Mouse (Mus musculus): ENCODE data around the gene Arg1.

Gene Arg1

DNA sequence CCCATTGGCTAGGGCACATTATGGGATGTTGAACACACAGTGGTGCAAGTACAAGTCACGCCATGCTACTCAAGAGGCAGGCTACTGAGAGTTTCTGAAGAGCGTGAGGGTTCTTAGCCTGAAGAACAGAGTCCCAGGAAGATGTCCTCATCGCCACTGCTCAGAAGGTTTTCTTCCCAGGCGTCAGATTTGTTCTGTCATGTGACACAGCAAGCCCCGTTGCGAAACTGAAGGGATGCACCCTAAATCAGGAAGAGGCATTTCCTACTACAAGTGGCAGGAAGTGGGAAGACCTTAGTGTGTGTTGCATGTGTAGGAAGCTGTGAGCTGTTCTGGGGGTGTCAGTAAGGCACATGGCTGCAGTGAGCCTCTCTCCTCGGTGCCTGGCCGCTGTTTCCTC, 16.1 kb downstream of the Arg1 start:
- DNase-seq: no peak

GRCm38 (mm10) chr10:24905627-24906026, 21.7 kb downstream of the Arg1 start:
- DNase-seq: no peak

- DNase-seq: peak; percentile 17 to 52
Observed at GRCm38 (mm10) chr10:24895927-24896326, 31.4 kb downstream of the Arg1 start.

- no peak for DNase-seq
Observed at GRCm38 (mm10) chr10:24888343-24888742, 38.9 kb downstream of the Arg1 start.

DNA sequence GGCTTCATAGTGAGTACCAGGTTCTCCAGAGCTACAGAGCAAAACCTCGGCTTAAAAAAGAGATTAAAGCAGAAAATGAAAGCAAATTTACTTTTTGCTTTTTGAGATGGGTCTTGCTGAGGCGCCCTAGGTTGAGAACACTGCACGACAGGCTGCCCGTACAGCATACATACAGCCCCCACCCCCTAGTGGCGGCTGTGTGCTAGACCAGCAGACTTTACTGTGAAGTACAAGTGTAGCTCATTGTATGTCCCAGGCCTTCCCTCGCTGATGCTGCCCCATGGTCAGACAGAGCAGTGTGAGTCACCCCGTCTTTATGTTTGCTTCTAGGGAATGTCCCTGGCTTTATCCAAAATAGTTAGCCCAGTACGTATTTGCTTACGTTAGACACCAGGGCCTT, 41.3 kb downstream of the Arg1 start:
- DNase-seq: peak in 1 of 2 experiments; percentile 6

GRCm38 (mm10) chr10:24873624-24874023, 53.7 kb downstream of the Arg1 start:
- peak in 1 of 2 experiments; percentile 30 for DNase-seq

DNA sequence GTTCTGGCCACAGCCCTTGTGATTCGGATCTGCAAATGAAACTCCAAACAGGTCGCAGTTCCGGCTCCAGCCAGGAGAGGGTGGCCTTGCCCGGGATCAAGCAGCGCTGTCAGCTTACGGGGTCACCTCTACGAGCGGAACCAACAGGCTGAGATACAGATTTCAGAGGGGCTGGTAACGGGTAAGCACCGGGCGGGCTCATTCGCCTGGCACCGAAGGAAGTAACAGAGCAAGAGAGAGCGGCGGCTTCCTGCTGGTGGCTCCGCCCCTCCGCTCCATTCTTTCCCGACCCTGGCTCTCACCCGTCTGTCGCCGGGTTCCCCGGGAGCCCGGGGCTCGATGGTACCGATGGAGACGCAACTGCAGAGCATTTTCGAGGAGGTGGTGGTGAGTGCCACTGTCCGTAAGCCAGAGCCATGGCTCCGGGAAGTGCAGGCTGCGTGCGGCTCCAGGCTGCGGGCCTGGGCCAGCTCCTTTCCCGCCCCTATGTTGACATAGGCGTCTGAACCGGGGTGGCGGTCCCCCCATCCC, 57.5 kb downstream of the Arg1 start, which contains the start of gene Med23:
Gene Med23 (plus strand): TSS at position 227 of the 531 bp plus-strand sequence.
- DNase-seq: peak; percentile 99 to 100
